Mouse (Mus musculus) central nervous system, embryonic 14 days (tissue): ENCODE data around the gene Adgrf4. TPM values are rescaled to one million over a fixed set of nuclear protein-coding genes. Genes with fewer than 3 reads are reported as not detected.

Experiments
- polyA plus RNA-seq: library from polyadenylated mRNA; depleted of rRNA; stranded (reverse); fragments of >200 nt; gene quantifications from 2 replicates; pipeline ENCODE4 v1.2.3, GENCODE M21; 2012; rRNA removed

Adgrf4 gene
- polyA plus RNA-seq: 0.89 and 1.0 TPM in 2 replicates

DNA sequence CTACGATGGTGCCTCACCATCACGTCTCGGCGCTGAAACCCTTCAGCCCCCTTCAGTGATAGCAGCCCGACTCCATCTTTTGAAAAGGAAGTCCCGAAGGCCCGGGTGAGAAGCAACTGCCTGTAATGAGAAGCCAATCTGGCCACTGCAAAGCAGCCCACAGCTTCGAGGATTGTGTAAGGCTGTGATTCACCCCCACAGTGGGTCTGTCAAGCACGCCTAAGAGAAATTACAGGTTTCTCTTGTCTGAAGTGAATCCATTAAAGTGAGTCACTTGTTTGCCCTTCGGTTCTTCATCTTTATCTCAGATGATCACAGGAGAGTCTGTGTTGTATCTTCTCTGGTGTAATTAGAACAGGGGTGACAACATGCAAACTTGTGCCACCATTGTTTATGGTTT lies at the start of gene Adgrf4:
Gene Adgrf4, minus strand, starts transcription at position 149 of the 400 bp plus-strand sequence.

GRCm38 (mm10) chr17:42741801-42742217 lies 49.7 kb upstream of the Adgrf4 start, which contains the start of gene Adgrf2:
Gene Adgrf2, minus strand, starts transcription at chr17:42742179.

GRCm38 (mm10) chr17:42611295-42611694 lies 80.8 kb downstream of the Adgrf4 start, which contains the start of gene Opn5:
Gene Opn5, minus strand, starts transcription at chr17:42611395.

Other genes with a start within 250 kb of the Adgrf4 start
- 0.14 TPM in 2 replicates for gene Opn5, start 80.9 kb downstream of the Adgrf4 start, polyA plus RNA-seq
- 0.36 and 0.41 TPM in 2 replicates for gene Adgrf2, start 49.9 kb upstream of the Adgrf4 start, polyA plus RNA-seq
- 17.0 and 21.4 TPM in 2 replicates for gene Cd2ap, start 184.4 kb upstream of the Adgrf4 start, polyA plus RNA-seq